Mouse (Mus musculus) spleen, adult 2 months (tissue): ENCODE data around the gene Mettl24.

Experiments
- CTCF ChIP-seq: fragments of 200-500 bp; IDR thresholded peaks from 2 replicates; pipeline ENCODE4 v1.5.1; 2011; ENCODE audit warnings: mild to moderate bottlenecking, inconsistent platforms; ENCODE audit not compliant: insufficient read depth, insufficient read length, insufficient replicate concordance; ENCODE audit errors: extremely low read depth
- POLR2A ChIP-seq: fragments of 200-500 bp; IDR thresholded peaks from 2 replicates; pipeline ENCODE4 v1.6.1; 2011; ENCODE audit warnings: low read depth, low read length, inconsistent platforms

- no peak for TF ChIP-seq POLR2A
- no peak for TF ChIP-seq CTCF
Observed at GRCm38 (mm10) chr10:40736172-40736571, 53.1 kb downstream of the Mettl24 start.
